Mouse (Mus musculus): ENCODE results near the gene Gabbr2. TPM values are rescaled to one million over a fixed set of nuclear protein-coding genes. Genes with fewer than 3 reads are reported as not detected.

The Gabbr2 gene
- polyA plus RNA-seq, 1 experiment from 2014 or later: 0.16 TPM

GRCm38 (mm10) chr4:46623007-46623406 lies 368.7 kb downstream of the Gabbr2 start:
- DNase-seq (ENCODE audit: low spot score): no peak

- no peak for DNase-seq (ENCODE audit: low spot score)
These were observed 370.7 kb downstream of the Gabbr2 start for GRCm38 (mm10) chr4:46620946-46621345.

- peak; percentile 68 for DNase-seq (ENCODE audit: low spot score)
These were observed 371.3 kb downstream of the Gabbr2 start for GRCm38 (mm10) chr4:46620330-46620729.

GRCm38 (mm10) chr4:46618196-46618817 lies 373.4 kb downstream of the Gabbr2 start:
- DNase-seq (ENCODE audit: low spot score): peak; percentile 65

GRCm38 (mm10) chr4:46617408-46617807 lies 374.3 kb downstream of the Gabbr2 start:
- DNase-seq (ENCODE audit: low spot score): peak; percentile 58

GRCm38 (mm10) chr4:46614641-46615040 lies 377.0 kb downstream of the Gabbr2 start:
- peak; percentile 58 for DNase-seq (ENCODE audit: low spot score)

GRCm38 (mm10) chr4:46613618-46614017 lies 378.1 kb downstream of the Gabbr2 start:
- no peak for DNase-seq (ENCODE audit: low spot score)

Other genes starting within 250 kb of the Gabbr2 start
- gene Anks6, start 65.6 kb upstream of the Gabbr2 start, polyA plus RNA-seq (2015; fragmentation: Nextera tagmentation; extraction: Ambion mirVana): 0.94 and 0.99 TPM in 2 replicates
- gene Galnt12, start 100.0 kb upstream of the Gabbr2 start, polyA plus RNA-seq (2015; fragmentation: Nextera tagmentation; extraction: Ambion mirVana): 35.3 and 37.1 TPM in 2 replicates
- 14.5 and 16.7 TPM in 2 replicates for gene Col15a1, start 216.3 kb upstream of the Gabbr2 start, polyA plus RNA-seq (2015; fragmentation: Nextera tagmentation; extraction: Ambion mirVana)